ENCODE assay signal across 8 mouse cellular contexts in the genomic region with DNA sequence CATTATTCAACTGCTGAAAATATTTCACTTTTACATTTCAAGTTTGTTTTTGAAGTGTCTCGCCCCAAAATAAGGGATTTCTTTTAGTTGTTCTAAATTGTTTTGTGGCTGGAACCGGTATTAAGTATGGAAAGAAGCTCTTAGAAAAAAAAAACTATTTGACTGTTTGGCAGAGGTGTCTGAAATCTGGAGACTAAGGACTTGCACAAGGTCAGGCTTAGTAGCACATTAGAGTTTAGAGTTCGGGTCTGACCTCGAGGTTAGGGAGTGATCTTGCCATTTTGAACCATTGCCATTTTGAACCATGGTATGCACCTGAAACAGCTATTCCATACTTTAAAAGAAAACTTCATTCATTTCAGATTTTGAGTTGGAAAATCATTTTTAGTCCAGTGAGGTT. TPM values are rescaled to one million over a fixed set of nuclear protein-coding genes. Genes with fewer than 3 reads are reported as not detected.
DNase-seq lines count a peak whose midpoint lies in the region; ATAC-seq and TF ChIP-seq lines count a peak whose summit lies in the region.

No protein-coding gene starts in this region.

- peaks cover 57% of the 10 kb centered on the region for H3K79me3 ChIP-seq in C2C12 (ENCODE audit: low read depth)

- H3K36me3 ChIP-seq in C2C12 (ENCODE audit: control insufficient read depth, insufficient read depth): peaks cover 28% of the 10 kb centered on the region
- H3K36me3 ChIP-seq in limb, embryonic 10.5 days: peaks cover 23% of the 10 kb centered on the region
- peaks cover 5% of the 10 kb centered on the region; the same call in 1 of the 2 replicates for H3K36me3 ChIP-seq in stomach, embryonic 15.5 days

- H3ac ChIP-seq in C2C12 (ENCODE audit: control insufficient read depth, insufficient read length, low read depth): peak overlapping the region; percentile 58

- ATAC-seq in stomach, embryonic 15.5 days (ENCODE audit: insufficient read depth, low FRiP score, low read depth): no peak

- no peaks in the 10 kb centered on the region for H3K9me3 ChIP-seq in limb, embryonic 10.5 days (replicated peaks)
- no peaks in the 10 kb centered on the region for H3K9me3 ChIP-seq in stomach, embryonic 15.5 days

- WGBS in cerebellum, adult 2 months: under 1% methylated on average over 4 of the region's 4 CpGs
- WGBS in limb, embryonic 10.5 days: 1% methylated on average over 4 of the region's 4 CpGs
- 0% methylated on average over 4 of the region's 4 CpGs for WGBS in stomach, embryonic 15.5 days

- H3K4me1 ChIP-seq in cerebellum, adult 2 months (ENCODE audit: control insufficient read depth, insufficient read depth, low read length): peaks cover 4% of the 10 kb centered on the region; the same call in 1 of the 2 replicates
- H3K4me1 ChIP-seq in embryonic fibroblast, embryonic 13.5 days (ENCODE audit: control insufficient read depth, insufficient read depth, low read length): peaks cover 3% of the 10 kb centered on the region; the same call in 1 of the 2 replicates
- H3K4me1 ChIP-seq in limb, embryonic 10.5 days: peaks cover 10% of the 10 kb centered on the region; the same call in 1 of the 2 replicates
- H3K4me1 ChIP-seq in stomach, embryonic 15.5 days: peaks cover 5% of the 10 kb centered on the region; the same call in 1 of the 2 replicates

- no peak for TF ChIP-seq CTCF in cerebellum, adult 2 months (IDR thresholded peaks at IDR 0.05; ENCODE audit: borderline replicate concordance, insufficient read depth, low read depth, low read length)
- no peak for TF ChIP-seq CTCF in C2C12 (IDR thresholded peaks at IDR 0.05; ENCODE audit: control insufficient read depth, insufficient read depth, insufficient read length)
- TF ChIP-seq CTCF in embryonic fibroblast, embryonic 13.5 days (IDR thresholded peaks at IDR 0.05; ENCODE audit: borderline replicate concordance, insufficient read depth, low read length): no peak

- H3K4me3 ChIP-seq in cerebellum, adult 2 months (replicated peaks; ENCODE audit: insufficient read depth, low read depth, low read length): peak overlapping the region; percentile 77
- peak overlapping the region; percentile 82 for H3K4me3 ChIP-seq in C2C12 (ENCODE audit: insufficient read depth, poor library complexity, severe bottlenecking)
- peak overlapping the region; percentile 94 for H3K4me3 ChIP-seq in embryonic fibroblast, embryonic 13.5 days (ENCODE audit: insufficient read depth, low read length)
- H3K4me3 ChIP-seq in limb, embryonic 10.5 days: peak overlapping the region; percentile 91
- peak overlapping the region; percentile 91 for H3K4me3 ChIP-seq in stomach, embryonic 15.5 days (replicated peaks)

- peak overlapping the region; percentile 68 for H3K4me2 ChIP-seq in stomach, embryonic 15.5 days

- no peak for TF ChIP-seq POLR2A in cerebellum, adult 2 months (IDR thresholded peaks at IDR 0.05; ENCODE audit: borderline replicate concordance, insufficient read depth, low read length)
- no peak for TF ChIP-seq POLR2A in embryonic fibroblast, embryonic 13.5 days (IDR thresholded peaks at IDR 0.05; ENCODE audit: low read depth, low read length)

- no peaks in the 10 kb centered on the region for H3K27me3 ChIP-seq in cerebellum, adult 2 months (ENCODE audit: control insufficient read depth, insufficient read depth, low read length)
- H3K27me3 ChIP-seq in C2C12 (ENCODE audit: control insufficient read depth, insufficient read depth, insufficient read length): no peaks in the 10 kb centered on the region
- H3K27me3 ChIP-seq in limb, embryonic 10.5 days (ENCODE audit: low read depth, poor library complexity, severe bottlenecking): no peaks in the 10 kb centered on the region
- no peaks in the 10 kb centered on the region for H3K27me3 ChIP-seq in stomach, embryonic 15.5 days (replicated peaks)

- peaks cover 63% of the 10 kb centered on the region for H3K79me2 ChIP-seq in C2C12 (ENCODE audit: control insufficient read depth, insufficient read depth)

- H3K27ac ChIP-seq in cerebellum, adult 2 months (ENCODE audit: insufficient read depth, low read length): no peak overlapping the region; the same call in 1 of the 2 replicates
- H3K27ac ChIP-seq in embryonic fibroblast, embryonic 13.5 days (ENCODE audit: insufficient read depth, low read length): peak overlapping the region; percentile 59; the same call in 1 of the 2 replicates
- H3K27ac ChIP-seq in limb, embryonic 10.5 days: peak overlapping the region; percentile 99
- peak overlapping the region; percentile 59; the same call in 1 of the 2 replicates for H3K27ac ChIP-seq in stomach, embryonic 15.5 days

- DNase-seq in cerebellum, adult 2 months: peak in 1 of 2 experiments; percentile 20
- no peak for DNase-seq in cerebellum, adult 11 months
- no peak for DNase-seq in limb, embryonic 10.5 days (ENCODE audit: low spot score)
- no peak for DNase-seq in spleen, adult 18-20 months
- no peak for DNase-seq in right cerebral cortex, postnatal 4 days

- H3K9ac ChIP-seq in stomach, embryonic 15.5 days: peak overlapping the region; percentile 16; the same call in 1 of the 2 replicates

TF ChIP-seq in C2C12, 6 proteins besides CTCF, POLR2A, EP300 and RAD21:
- TF ChIP-seq MYOD1 (IDR thresholded peaks at IDR 0.05; ENCODE audit: control insufficient read depth, insufficient read length, low read depth): no peak
- no peak for TF ChIP-seq MYOG (IDR thresholded peaks at IDR 0.05; ENCODE audit: control insufficient read depth, extremely low read depth, insufficient read length)
- TF ChIP-seq CEBPB (IDR thresholded peaks at IDR 0.05; ENCODE audit: low read depth): no peak
- TF ChIP-seq FOSL1 (IDR thresholded peaks at IDR 0.05; ENCODE audit: insufficient read depth, low read length, poor library complexity, severe bottlenecking): no peak
- TF ChIP-seq USF1 (IDR thresholded peaks at IDR 0.05; ENCODE audit: low read depth): no peak
- no peak for TF ChIP-seq MAX (IDR thresholded peaks at IDR 0.05)

RNA-seq across cellular contexts. Expression of gene Zfand5, which starts 1.4 kb away (rescaled TPM):
- polyA plus RNA-seq in cerebellum, adult 2 months (2012; rRNA removed): 152 and 158 TPM in 2 replicates
- 22.7 TPM for polyA plus RNA-seq in C2C12 (2012; fragmentation: generic; extraction: Trizol)
- 66.0 and 87.6 TPM in 2 replicates for polyA plus RNA-seq in embryonic fibroblast, embryonic 13.5 days (2011; ENCODE audit: insufficient read length, low read depth, missing spikeins)
- 82.5 and 92.6 TPM in 2 replicates for polyA plus RNA-seq in limb, embryonic 10.5 days (2016; fragmentation: Nextera tagmentation; extraction: Ambion mirVana)
- 82.9 and 87.9 TPM in 2 replicates for polyA plus RNA-seq in stomach, embryonic 15.5 days (2015; fragmentation: Nextera tagmentation; extraction: Ambion mirVana)
